In the genomic region with DNA sequence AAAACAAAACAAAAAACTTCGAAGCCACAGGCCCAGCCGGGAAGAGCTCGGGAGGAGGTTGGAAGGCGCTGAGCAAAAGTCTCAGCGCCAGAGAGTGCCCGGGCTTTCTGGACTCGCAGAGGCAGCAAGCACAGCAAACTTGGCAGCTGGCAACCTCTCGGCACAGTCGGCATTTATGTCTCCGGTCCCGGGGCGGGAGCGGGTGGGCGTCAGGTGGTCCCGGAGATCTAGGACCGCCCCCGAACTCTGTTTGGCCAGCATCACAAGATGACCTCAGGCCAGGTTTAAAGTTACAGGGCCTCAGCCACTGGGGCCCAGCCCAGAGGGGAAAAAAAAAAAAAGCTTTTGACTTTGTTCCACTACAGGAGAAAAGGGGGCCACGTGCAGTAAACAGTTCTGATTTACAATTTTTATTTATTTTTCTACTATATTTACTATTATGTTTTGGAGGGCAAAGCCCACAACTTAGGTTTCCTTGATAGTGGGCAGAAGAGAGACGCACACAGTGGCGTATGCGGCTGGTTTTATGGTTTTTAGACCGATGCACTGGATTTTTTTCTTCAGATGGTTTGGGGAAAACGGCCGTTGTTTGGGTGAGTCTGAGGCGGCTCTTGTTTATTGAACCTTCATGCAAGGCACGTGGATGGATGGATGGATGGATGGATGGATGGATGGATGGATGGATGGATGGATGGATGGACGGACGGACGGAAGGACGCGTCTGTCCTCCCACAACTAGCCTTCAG, we compare ENCODE assay signal across 9 mouse cellular contexts. TPM values are rescaled to one million over a fixed set of nuclear protein-coding genes. Genes with fewer than 3 reads are reported as not detected.
DNase-seq lines count a peak whose midpoint lies in the region; ATAC-seq and TF ChIP-seq lines count a peak whose summit lies in the region.
"Had no signal": no experiment of that assay in that cellular context is flagged by ENCODE, and none has a peak within 500 bp of the region (broad histone marks: within the 10 kb centered on the region; RNA-seq: fewer than 3 reads in every experiment).

Gene Pdpn (minus strand): TSS at position 240 of the 746 bp plus-strand sequence.

- DNase-seq in cerebellum, adult 8-10 months = peak; percentile 6
- no peak for DNase-seq in cerebellum, adult 11 months
- no peak for DNase-seq in heart, postnatal 0 days (ENCODE audit: low spot score)
- DNase-seq in layer of hippocampus, adult 2 months (ENCODE audit: low spot score in 2 of 2) = peak; percentile 16 to 27
- peak; percentile 58 to 61 for DNase-seq in lung, adult 18-20 months
- DNase-seq in ovary, postnatal 10 days (ENCODE audit: low spot score) = peak; percentile 48

- peak within 1 kb of the TSS; percentile 52 for H3K4me3 ChIP-seq in forebrain, embryonic 12.5 days (replicated peaks)
- peak within 1 kb of the TSS; percentile 53 for H3K4me3 ChIP-seq in heart, postnatal 0 days (ENCODE audit: low read depth, low read length)
- H3K4me3 ChIP-seq in layer of hippocampus, adult 2 months = peak within 1 kb of the TSS; percentile 48

- peak within 1 kb of the TSS; percentile 68 for H3K27ac ChIP-seq in forebrain, embryonic 12.5 days
- no peak within 1 kb of the TSS for H3K27ac ChIP-seq in heart, postnatal 0 days (ENCODE audit: low read depth)
- peak within 1 kb of the TSS; percentile 57; the same call in 1 of the 2 replicates for H3K27ac ChIP-seq in layer of hippocampus, adult 2 months

- TF ChIP-seq EP300 in heart, postnatal 0 days (IDR thresholded peaks at IDR 0.05; ENCODE audit: low read depth) = no peak

- peak within 1 kb of the TSS; percentile 57 for H3K9ac ChIP-seq in forebrain, embryonic 12.5 days
- peak within 1 kb of the TSS; percentile 31; the same call in 1 of the 2 replicates for H3K9ac ChIP-seq in heart, postnatal 0 days (replicated peaks; ENCODE audit: low read depth, low read length)

- H3K4me1 ChIP-seq in forebrain, embryonic 12.5 days = peaks cover 61% of the 10 kb centered on the region
- H3K4me1 ChIP-seq in heart, postnatal 0 days (ENCODE audit: control insufficient read depth, insufficient read depth) = 0 out of 2 replicates have a peak, but pooled peaks cover 5% of the 10 kb centered on the region

- H3K4me2 ChIP-seq in forebrain, embryonic 12.5 days = peak within 1 kb of the TSS; percentile 69
- H3K4me2 ChIP-seq in heart, postnatal 0 days (ENCODE audit: low read depth, low read length) = peak within 1 kb of the TSS; percentile 70

- WGBS in forebrain, embryonic 12.5 days = 1% methylated on average over 31 of the region's 31 CpGs
- 4% methylated on average over 31 of the region's 31 CpGs for WGBS in heart, postnatal 0 days

- H3K9me3 ChIP-seq in forebrain, embryonic 12.5 days = no peaks in the 10 kb centered on the region
- no peaks in the 10 kb centered on the region for H3K9me3 ChIP-seq in heart, postnatal 0 days (replicated peaks; ENCODE audit: control insufficient read depth, low read length)

- no peaks in the 10 kb centered on the region for H3K27me3 ChIP-seq in forebrain, embryonic 12.5 days
- 0 out of 2 replicates have a peak, but pooled peaks cover 7% of the 10 kb centered on the region for H3K27me3 ChIP-seq in heart, postnatal 0 days (ENCODE audit: control insufficient read depth, insufficient read depth, low read length)

- peak; percentile 57 for ATAC-seq in forebrain, embryonic 12.5 days (ENCODE audit: low FRiP score)
- ATAC-seq in heart, postnatal 0 days (ENCODE audit: insufficient read depth, low read depth) = peak; percentile 74
- no peak for ATAC-seq in megakaryocyte progenitor cell, adult 5-6 weeks (replicated peaks; ENCODE audit: poor library complexity)

- H3K36me3 ChIP-seq in forebrain, embryonic 12.5 days (replicated peaks) = no peaks in the 10 kb centered on the region
- no peaks in the 10 kb centered on the region for H3K36me3 ChIP-seq in heart, postnatal 0 days (replicated peaks; ENCODE audit: control insufficient read depth, insufficient read depth, low read length)

- TF ChIP-seq CTCF in heart, postnatal 0 days (IDR thresholded peaks at IDR 0.05; ENCODE audit: low read depth) = no peak
- no peak for TF ChIP-seq CTCF in layer of hippocampus, adult 2 months (conservative IDR thresholded peaks at IDR 0.05)

RNA-seq across cellular contexts. Expression of gene Pdpn, which starts in this region (rescaled TPM):
- 61.5 and 68.0 TPM in 2 replicates for polyA plus RNA-seq in forebrain, embryonic 12.5 days (2016; fragmentation: Nextera tagmentation; extraction: Ambion mirVana)
- 6.8 and 12.4 TPM in 2 replicates for total RNA-seq in heart, postnatal 0 days (2014; rRNA removed; ENCODE audit: low replicate concordance)
- 13.6 and 14.9 TPM in 2 replicates for polyA plus RNA-seq in heart, postnatal 0 days (2015; fragmentation: Nextera tagmentation; extraction: Ambion mirVana)
- total RNA-seq in layer of hippocampus, adult 2 months (2021) = 10 to 100 TPM; 19.5 to 19.6 TPM
- not detected in 2 replicates for total RNA-seq in megakaryocyte progenitor cell, adult 5-6 weeks (2015)
- total RNA-seq in megakaryocyte progenitor cell, adult 5-6 weeks (2017) = not detected in 2 replicates
- total RNA-seq: hematopoietic stem cell, adult 5-6 weeks had no signal

Comparison
In these comparisons a context has a peak if more than half of its experiments do, and no peak if none do; other contexts are left out.
1. DNase-seq: peak in cerebellum, adult 8-10 months (single experiment), layer of hippocampus, adult 2 months (2 of 2), lung, adult 18-20 months (2 of 2) and ovary, postnatal 10 days (single experiment); none in cerebellum, adult 11 months (single experiment) and heart, postnatal 0 days (single experiment).
2. Peak in every context shown above with its lines, with median percentiles within 50 percentile points of each other: H3K4me3 ChIP-seq.